Mouse (Mus musculus): ENCODE measurements around the gene Dusp12. TPM values are rescaled to one million over a fixed set of nuclear protein-coding genes. Genes with fewer than 3 reads are reported as not detected.
A peak's percentile ranks its signal among the peaks of the same experiment; 100 is the strongest.

Gene Dusp12
- polyA plus RNA-seq, 1 experiment from 2014 or later: 28.4 TPM

DNA sequence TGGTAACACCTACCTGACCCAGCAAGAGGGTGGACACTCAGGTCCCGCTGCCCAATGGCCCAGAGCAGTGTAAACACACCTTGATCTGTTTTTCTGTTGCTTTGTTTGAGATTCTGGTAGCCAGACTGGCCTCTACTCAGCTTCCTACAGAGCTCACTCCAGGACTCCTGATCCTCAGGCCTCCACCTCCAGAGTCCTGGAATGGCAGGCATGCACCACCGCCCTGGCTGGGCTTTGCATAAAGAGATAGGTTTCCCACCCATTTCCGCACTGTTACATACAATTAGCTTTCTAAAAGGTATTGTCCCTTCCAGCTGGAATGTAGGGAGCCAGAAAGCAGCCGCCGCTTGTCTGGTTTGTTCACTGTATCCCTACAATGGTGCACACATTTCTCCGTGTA, 13.9 kb downstream of the Dusp12 start:
- H3K36me3 ChIP-seq: peaks cover 18% of the 10 kb centered on the region
- 84% methylated on average over 6 of the region's 6 CpGs for WGBS
- H3K4me2 ChIP-seq: no peak overlapping the region
- ATAC-seq (ENCODE audit: insufficient number of reproducible peaks, low FRiP score): no peak
- H3K4me3 ChIP-seq: no peak overlapping the region
- H3K27ac ChIP-seq (ENCODE audit: poor library complexity, severe bottlenecking): no peak overlapping the region
- peaks cover 5% of the 10 kb centered on the region; the same call in 1 of the 2 replicates for H3K4me1 ChIP-seq (replicated peaks)
- no peaks in the 10 kb centered on the region for H3K27me3 ChIP-seq (replicated peaks)
- H3K9ac ChIP-seq: no peak overlapping the region
- no peaks in the 10 kb centered on the region for H3K9me3 ChIP-seq (replicated peaks)

DNA sequence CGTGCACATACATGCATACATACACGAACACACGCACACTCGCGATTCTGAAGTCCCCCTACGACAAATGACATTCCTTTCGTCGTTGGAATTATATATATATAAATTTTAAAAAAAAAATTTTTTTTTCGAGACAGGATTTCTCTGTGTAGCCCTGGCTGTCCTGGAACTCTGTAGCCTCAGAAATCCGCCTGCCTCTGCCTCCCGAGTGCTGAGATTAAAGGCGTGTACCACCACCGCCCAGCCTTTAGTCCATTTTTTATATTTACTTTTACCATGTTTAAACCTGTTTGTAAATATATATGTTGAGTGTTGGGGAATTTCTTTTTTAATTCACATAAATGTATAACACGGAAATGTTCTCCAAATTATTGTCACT, 16.4 kb downstream of the Dusp12 start:
- ATAC-seq (ENCODE audit: insufficient number of reproducible peaks, low FRiP score): no peak
- Histone ChIP-seq H3K9me3 (replicated peaks) (no peaks in the 10 kb centered on the region), H3K36me3 (peaks cover 7% of the 10 kb centered on the region), H3K4me3 (peak overlapping the region; percentile 83), H3K4me2 (peak overlapping the region; percentile 92), H3K27me3 (replicated peaks) (no peaks in the 10 kb centered on the region), H3K4me1 (replicated peaks) (peaks cover 17% of the 10 kb centered on the region), H3K27ac (ENCODE audit: poor library complexity, severe bottlenecking) (no peak overlapping the region), H3K9ac (peak overlapping the region; percentile 65)
- WGBS: 13% methylated on average over 14 of the region's 14 CpGs

DNA sequence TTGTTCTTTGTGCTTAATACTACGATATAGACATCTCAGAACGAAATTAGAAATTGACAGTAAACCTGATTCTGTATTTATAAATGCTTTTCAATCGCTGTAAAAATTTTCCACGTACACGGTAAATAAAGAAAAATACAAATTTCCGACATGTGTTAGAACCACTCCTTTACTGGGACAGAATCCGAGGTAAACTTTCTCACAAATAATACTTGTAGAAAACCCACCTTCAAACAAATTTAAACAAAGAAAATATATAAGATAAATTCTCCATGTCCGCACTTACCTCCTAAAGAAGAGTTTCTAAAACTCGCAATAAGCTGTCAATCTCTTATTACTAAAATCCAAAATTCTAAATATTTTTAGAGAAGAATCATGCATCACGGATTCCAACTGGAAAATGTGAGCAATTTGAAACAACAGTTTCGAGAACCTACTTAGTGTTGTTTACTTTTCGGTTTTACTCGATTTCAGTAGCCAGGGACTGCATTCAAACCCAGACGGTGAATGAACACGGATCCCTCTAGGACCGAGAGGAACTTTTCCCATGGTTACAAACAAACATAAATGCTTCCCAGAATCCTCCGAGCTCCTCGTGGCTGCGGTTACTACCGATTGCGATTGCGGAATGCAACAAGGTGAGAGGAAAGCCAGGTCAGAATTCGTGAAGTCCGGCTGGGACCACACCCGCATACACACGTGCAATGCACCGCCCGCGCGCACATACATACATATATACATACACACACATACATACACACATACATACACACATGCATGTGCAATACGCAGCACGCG, 17.0 kb downstream of the Dusp12 start:
- ATAC-seq (ENCODE audit: insufficient number of reproducible peaks, low FRiP score): peak; percentile 74
- Histone ChIP-seq H3K4me2 (peak overlapping the region; percentile 92), H3K4me1 (replicated peaks) (peaks cover 19% of the 10 kb centered on the region), H3K4me3 (peak overlapping the region; percentile 93), H3K27me3 (replicated peaks) (no peaks in the 10 kb centered on the region), H3K9ac (peak overlapping the region; percentile 65), H3K27ac (ENCODE audit: poor library complexity, severe bottlenecking) (no peak overlapping the region), H3K9me3 (replicated peaks) (no peaks in the 10 kb centered on the region), H3K36me3 (peaks cover 7% of the 10 kb centered on the region)
- under 1% methylated on average over 33 of the region's 33 CpGs for WGBS

DNA sequence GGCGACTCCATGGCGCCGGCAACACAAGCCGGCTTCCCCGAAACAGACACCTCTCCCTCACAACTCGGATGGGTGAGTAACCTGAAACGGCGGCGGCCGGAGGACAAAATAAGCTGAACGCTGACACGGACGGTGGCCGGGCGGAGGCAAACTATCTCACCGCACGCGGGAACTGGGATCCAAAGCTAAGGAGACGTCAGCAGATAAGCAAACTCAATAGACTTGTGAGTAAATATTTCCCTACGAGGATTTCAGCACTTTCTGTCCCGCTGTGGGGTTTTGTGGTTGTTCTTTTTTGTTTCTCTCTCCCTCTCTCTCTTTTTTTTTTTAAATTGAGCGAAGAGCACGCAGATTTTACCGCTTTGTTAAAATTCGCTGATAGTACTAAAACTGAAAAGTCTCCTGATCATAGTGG, 17.6 kb downstream of the Dusp12 start, which contains the start of gene Atf6:
TSS of gene Atf6 (minus strand) at position 81 of the 415 bp plus-strand sequence.
- ATAC-seq (ENCODE audit: insufficient number of reproducible peaks, low FRiP score): peak; percentile 83
- H3K36me3 ChIP-seq: peaks cover 5% of the 10 kb centered on the region
- under 1% methylated on average over 25 of the region's 25 CpGs for WGBS
- H3K4me1 ChIP-seq (replicated peaks): peaks cover 25% of the 10 kb centered on the region
- peak within 1 kb of the TSS; percentile 90 for H3K27ac ChIP-seq (ENCODE audit: poor library complexity, severe bottlenecking)
- no peaks in the 10 kb centered on the region for H3K9me3 ChIP-seq (replicated peaks)
- H3K4me2 ChIP-seq: peak within 1 kb of the TSS; percentile 92
- peak within 1 kb of the TSS; percentile 77 for H3K9ac ChIP-seq
- H3K4me3 ChIP-seq: peak within 1 kb of the TSS; percentile 93
- H3K27me3 ChIP-seq (replicated peaks): no peaks in the 10 kb centered on the region

DNA sequence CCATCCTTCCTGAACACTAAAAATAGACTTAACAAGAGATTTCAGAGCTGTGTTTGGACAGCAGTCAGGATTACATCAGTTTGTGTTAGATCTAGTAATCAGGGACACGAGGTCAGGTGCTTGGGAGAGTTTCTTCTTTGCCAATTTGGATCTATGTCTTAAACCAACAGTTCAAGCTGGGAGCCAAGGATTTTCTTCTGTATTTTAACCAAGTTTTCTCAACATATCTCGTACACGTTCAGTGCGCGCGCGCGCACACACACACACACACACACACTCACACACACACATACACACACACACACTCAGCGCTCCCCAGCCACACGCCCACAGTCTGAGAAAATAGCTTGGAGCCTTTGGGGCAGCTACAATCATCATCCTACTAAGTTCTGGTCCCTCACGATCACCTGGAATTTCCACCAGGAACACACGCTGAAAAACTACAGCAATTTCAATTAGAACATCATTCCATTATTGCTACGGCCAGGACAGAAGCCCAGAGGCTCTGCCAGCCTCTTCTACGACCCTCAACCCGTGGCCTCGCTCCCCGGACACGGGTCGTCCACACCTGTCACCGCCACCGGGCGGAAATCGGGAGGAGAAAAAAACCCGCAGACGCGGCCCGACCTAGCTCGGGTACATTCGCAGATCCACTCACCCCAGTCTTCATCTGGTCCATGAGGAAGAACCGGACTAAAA, 18.2 kb downstream of the Dusp12 start:
- 2% methylated on average over 30 of the region's 30 CpGs for WGBS
- peak overlapping the region; percentile 90 for H3K27ac ChIP-seq (ENCODE audit: poor library complexity, severe bottlenecking)

DNA sequence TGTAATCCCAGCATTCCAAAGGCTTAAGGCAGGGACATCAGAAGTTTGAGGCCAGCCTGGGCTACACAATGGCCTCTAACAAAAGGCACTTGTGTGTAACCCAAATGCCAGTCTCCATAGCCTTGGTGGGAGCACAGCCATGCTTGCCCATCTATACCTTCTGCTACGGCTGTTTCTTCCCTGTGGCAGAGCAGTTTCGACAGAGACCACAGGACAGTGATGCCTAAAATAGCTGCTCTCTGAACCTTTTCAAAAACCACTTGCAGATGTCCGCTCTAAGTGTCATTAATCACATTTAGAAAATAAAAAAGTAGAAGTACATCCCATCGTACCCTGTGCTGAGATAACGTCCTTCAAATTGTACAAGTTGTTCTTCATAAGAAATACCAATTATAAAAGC, 19.9 kb downstream of the Dusp12 start:
- no peak for ATAC-seq (ENCODE audit: insufficient number of reproducible peaks, low FRiP score)
- Histone ChIP-seq H3K4me1 (replicated peaks) (peaks cover 39% of the 10 kb centered on the region), H3K9me3 (replicated peaks) (no peaks in the 10 kb centered on the region), H3K27ac (ENCODE audit: poor library complexity, severe bottlenecking) (no peak overlapping the region), H3K36me3 (no peaks in the 10 kb centered on the region), H3K9ac (0 out of 2 replicates have a peak overlapping the region, but pooled peaks have one; percentile 31), H3K27me3 (replicated peaks) (no peaks in the 10 kb centered on the region), H3K4me2 (peak overlapping the region; percentile 38), H3K4me3 (no peak overlapping the region)
- WGBS: 42% methylated on average over 5 of the region's 5 CpGs

More for the DNA sequence above, 18.2 kb downstream of the Dusp12 start:
- H3K36me3 ChIP-seq: peaks cover 2% of the 10 kb centered on the region
- peak; percentile 43 for ATAC-seq (ENCODE audit: insufficient number of reproducible peaks, low FRiP score)
- no peaks in the 10 kb centered on the region for H3K9me3 ChIP-seq (replicated peaks)
- H3K9ac ChIP-seq: peak overlapping the region; percentile 77
- H3K27me3 ChIP-seq (replicated peaks): no peaks in the 10 kb centered on the region
- H3K4me3 ChIP-seq: peak overlapping the region; percentile 93
- peak overlapping the region; percentile 92 for H3K4me2 ChIP-seq
- H3K4me1 ChIP-seq (replicated peaks): peaks cover 30% of the 10 kb centered on the region

DNA sequence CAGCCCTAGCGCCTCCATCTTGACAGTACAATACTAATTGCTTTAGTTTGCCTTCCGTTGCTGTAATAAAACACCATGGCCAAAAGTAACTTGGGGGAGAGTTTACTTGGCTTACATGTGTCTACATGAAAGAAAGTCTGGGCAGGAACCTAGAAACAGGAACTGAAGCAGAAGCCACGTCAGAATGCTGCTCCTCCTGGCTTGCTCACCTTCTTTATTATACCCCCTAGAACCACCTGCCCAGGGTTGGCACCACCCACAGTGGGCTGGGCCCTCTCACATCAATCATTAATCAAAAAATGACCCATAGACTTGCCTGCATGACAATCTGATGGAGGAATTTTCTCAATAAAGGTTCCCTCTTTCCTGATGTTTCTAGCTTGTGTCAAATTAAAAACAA, 20.6 kb downstream of the Dusp12 start:
- no peak overlapping the region for H3K4me2 ChIP-seq
- no peaks in the 10 kb centered on the region for H3K27me3 ChIP-seq (replicated peaks)
- ATAC-seq (ENCODE audit: insufficient number of reproducible peaks, low FRiP score): no peak
- no peak overlapping the region for H3K27ac ChIP-seq (ENCODE audit: poor library complexity, severe bottlenecking)
- WGBS: 82% methylated on average over 3 of the region's 3 CpGs
- H3K36me3 ChIP-seq: no peaks in the 10 kb centered on the region
- no peak overlapping the region for H3K4me3 ChIP-seq
- H3K4me1 ChIP-seq (replicated peaks): peaks cover 41% of the 10 kb centered on the region
- H3K9me3 ChIP-seq (replicated peaks): no peaks in the 10 kb centered on the region
- H3K9ac ChIP-seq: no peak overlapping the region

DNA sequence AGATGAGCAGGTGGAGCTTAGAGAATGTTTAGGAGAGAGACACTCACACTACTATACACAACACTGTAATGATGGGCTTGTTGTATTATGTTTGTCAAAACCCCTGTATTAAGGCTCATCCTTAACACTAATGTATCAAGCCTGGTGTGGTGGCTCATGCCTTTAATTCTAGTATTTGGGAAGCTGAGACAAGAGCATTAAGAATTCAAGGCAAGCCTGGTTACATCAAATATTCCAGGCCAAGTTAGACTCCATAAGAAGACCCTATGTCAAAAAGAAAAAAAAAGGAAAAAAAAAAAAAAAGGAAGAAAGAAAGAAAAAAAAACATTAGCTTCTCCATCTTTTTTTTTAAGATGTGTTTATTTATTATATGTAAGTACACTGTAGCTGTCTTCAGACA, 21.1 kb downstream of the Dusp12 start:
- Histone ChIP-seq H3K4me3 (no peak overlapping the region), H3K4me2 (no peak overlapping the region), H3K36me3 (no peaks in the 10 kb centered on the region), H3K9me3 (replicated peaks) (no peaks in the 10 kb centered on the region), H3K27ac (ENCODE audit: poor library complexity, severe bottlenecking) (no peak overlapping the region), H3K27me3 (replicated peaks) (no peaks in the 10 kb centered on the region), H3K4me1 (replicated peaks) (peaks cover 41% of the 10 kb centered on the region), H3K9ac (no peak overlapping the region)
- ATAC-seq (ENCODE audit: insufficient number of reproducible peaks, low FRiP score): no peak

DNA sequence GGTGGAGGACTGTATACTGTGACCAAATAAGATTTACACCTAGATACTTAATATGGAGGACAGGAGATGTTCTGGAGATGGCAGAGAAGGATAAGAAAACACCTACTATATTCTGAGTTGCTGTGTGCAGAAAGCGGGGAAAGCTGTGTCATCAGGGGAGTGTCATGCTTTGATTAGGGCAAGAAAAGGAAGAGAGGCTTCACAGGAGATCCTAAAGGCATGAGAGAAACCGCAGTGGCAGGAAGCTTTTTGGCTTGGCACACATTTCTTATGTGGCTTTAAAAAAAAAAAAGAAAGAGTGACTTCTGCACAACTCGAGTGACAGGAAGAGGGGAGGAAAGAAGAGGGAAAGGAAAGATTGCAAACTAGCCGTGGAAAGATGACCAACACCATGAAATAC, 22.3 kb downstream of the Dusp12 start:
- Histone ChIP-seq H3K4me2 (peak overlapping the region; percentile 10; the same call in 1 of the 2 replicates), H3K9ac (no peak overlapping the region), H3K4me1 (replicated peaks) (peaks cover 41% of the 10 kb centered on the region), H3K27me3 (replicated peaks) (no peaks in the 10 kb centered on the region), H3K9me3 (replicated peaks) (no peaks in the 10 kb centered on the region), H3K4me3 (no peak overlapping the region), H3K36me3 (no peaks in the 10 kb centered on the region), H3K27ac (ENCODE audit: poor library complexity, severe bottlenecking) (peak overlapping the region; percentile 32; the same call in 1 of the 2 replicates)
- ATAC-seq (ENCODE audit: insufficient number of reproducible peaks, low FRiP score): no peak
- 44% methylated on average over 4 of the region's 4 CpGs for WGBS

DNA sequence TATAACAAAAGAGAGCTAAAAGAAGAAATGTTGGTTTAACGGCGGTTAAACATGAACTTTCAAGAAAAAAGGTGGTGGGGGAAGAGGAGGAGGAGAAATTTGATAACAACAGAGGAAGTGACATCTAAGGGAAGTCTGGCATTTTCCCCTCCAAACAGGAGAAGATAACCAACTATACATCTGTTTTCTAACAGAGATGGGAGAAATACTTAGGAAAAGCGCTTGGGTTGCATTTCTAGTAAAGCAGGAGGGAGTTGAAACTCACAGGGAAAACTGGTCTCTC, 23.0 kb downstream of the Dusp12 start:
- WGBS: 46% methylated on average over 3 of the region's 3 CpGs
- no peaks in the 10 kb centered on the region for H3K27me3 ChIP-seq (replicated peaks)
- ATAC-seq (ENCODE audit: insufficient number of reproducible peaks, low FRiP score): no peak
- H3K9me3 ChIP-seq (replicated peaks): no peaks in the 10 kb centered on the region
- H3K36me3 ChIP-seq: no peaks in the 10 kb centered on the region
- H3K4me2 ChIP-seq: peak overlapping the region; percentile 28
- H3K27ac ChIP-seq (ENCODE audit: poor library complexity, severe bottlenecking): peak overlapping the region; percentile 32; the same call in 1 of the 2 replicates
- H3K9ac ChIP-seq: no peak overlapping the region
- no peak overlapping the region for H3K4me3 ChIP-seq
- H3K4me1 ChIP-seq (replicated peaks): peaks cover 41% of the 10 kb centered on the region

DNA sequence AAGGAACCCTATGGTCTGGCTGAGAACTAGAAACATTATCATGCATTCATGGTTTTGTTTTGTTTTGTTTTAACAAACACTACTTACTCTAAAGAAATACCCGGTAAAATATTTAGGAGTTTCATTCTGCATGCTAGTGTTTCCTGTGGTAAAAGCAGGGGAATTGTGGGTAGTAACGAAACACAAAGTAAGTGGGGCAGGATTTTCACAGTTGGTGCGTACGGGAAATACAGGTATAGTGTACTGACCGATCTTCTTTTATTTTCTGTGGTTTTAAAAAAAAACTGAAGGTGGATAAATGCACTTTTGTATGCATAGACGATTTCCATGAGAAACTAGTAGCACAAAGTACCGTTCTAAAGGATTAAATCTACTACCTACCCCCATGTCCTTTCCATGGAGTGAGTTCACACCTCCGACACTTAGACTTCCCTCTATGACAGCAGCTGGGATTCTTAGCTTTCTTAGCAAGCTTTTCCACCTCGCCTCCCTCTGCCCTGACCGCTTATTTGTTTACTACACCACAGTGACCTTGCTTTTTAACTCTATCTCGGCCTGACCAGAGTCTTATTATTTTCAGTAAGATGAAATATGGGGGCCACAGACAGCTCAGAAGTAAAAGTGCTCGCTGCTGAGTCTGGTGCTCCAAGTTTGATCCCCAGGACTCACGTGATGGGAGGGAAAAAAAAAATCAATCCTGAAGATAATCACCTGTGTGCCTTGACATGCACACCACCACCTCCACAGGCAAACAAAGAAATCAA, 23.5 kb downstream of the Dusp12 start:
- no peak for ATAC-seq (ENCODE audit: insufficient number of reproducible peaks, low FRiP score)
- no peaks in the 10 kb centered on the region for H3K27me3 ChIP-seq (replicated peaks)
- no peaks in the 10 kb centered on the region for H3K36me3 ChIP-seq
- WGBS: 69% methylated on average over 13 of the region's 13 CpGs
- H3K4me3 ChIP-seq: no peak overlapping the region
- no peak overlapping the region for H3K27ac ChIP-seq (ENCODE audit: poor library complexity, severe bottlenecking)
- H3K9me3 ChIP-seq (replicated peaks): no peaks in the 10 kb centered on the region
- H3K9ac ChIP-seq: no peak overlapping the region
- H3K4me1 ChIP-seq (replicated peaks): peaks cover 38% of the 10 kb centered on the region
- no peak overlapping the region; the same call in 1 of the 2 replicates for H3K4me2 ChIP-seq

All from heart, embryonic 12.5 days (tissue).